Mouse (Mus musculus) liver, embryonic 11.5 days (tissue): ENCODE measurements around the gene Plin2. TPM values are rescaled to one million over a fixed set of nuclear protein-coding genes. Genes with fewer than 3 reads are reported as not detected.
A peak's percentile ranks its signal among the peaks of the same experiment; 100 is the strongest.
"Not testable (repeated sequence)": the region's sequence is repeated elsewhere in the genome, so short reads cannot be mapped to it uniquely, and the experiment has no call there.

ENCODE experiments used
- ATAC-seq: fragments of 200-750 bp; cut with Nextera tagmentation; replicated peaks from 2 replicates; pipeline ENCODE4 v1.8.0; 2017; ENCODE audit warnings: moderate number of reproducible peaks, mild to moderate bottlenecking, moderate TSS enrichment, moderate library complexity; ENCODE audit not compliant: low FRiP score
- DNase-seq: peaks from one replicate; pipeline ENCODE4 v3.0.0-alpha.2; 2017; ENCODE audit warnings: low spot score
- H3K27ac ChIP-seq: fragments of 300-500 bp; sonication (generic); 2 replicates; pipeline ENCODE4 v1.5.1; 2014; ENCODE audit warnings: mild to moderate bottlenecking, low read depth, low read length, control low read depth
- H3K27me3 ChIP-seq: fragments of 300-500 bp; sonication (generic); replicated peaks from 2 replicates; pipeline ENCODE4 v1.6.1; 2014; ENCODE audit warnings: low read length, mixed read lengths; ENCODE audit not compliant: control insufficient read depth, insufficient read depth
- H3K36me3 ChIP-seq: fragments of 300-500 bp; sonication (generic); 2 replicates; pipeline ENCODE4 v1.6.1; 2014; ENCODE audit warnings: mild to moderate bottlenecking, low read length, moderate library complexity, mixed read lengths; ENCODE audit not compliant: control insufficient read depth, insufficient read depth
- H3K4me1 ChIP-seq: fragments of 300-500 bp; sonication (generic); replicated peaks from 2 replicates; pipeline ENCODE4 v1.6.1; 2014; ENCODE audit warnings: low read length, mixed read lengths; ENCODE audit not compliant: control insufficient read depth, insufficient read depth
- H3K4me2 ChIP-seq: fragments of 300-500 bp; sonication (generic); 2 replicates; pipeline ENCODE4 v1.6.1; 2014; ENCODE audit warnings: mild to moderate bottlenecking, control low read depth, moderate library complexity
- H3K4me3 ChIP-seq: fragments of 300-500 bp; sonication (generic); 2 replicates; pipeline ENCODE4 v1.5.1; 2014; ENCODE audit warnings: low read depth, low read length, control low read depth
- H3K9ac ChIP-seq: fragments of 300-500 bp; sonication (generic); 2 replicates; pipeline ENCODE4 v1.6.1; 2014; ENCODE audit warnings: low read depth, low read length, control low read depth
- H3K9me3 ChIP-seq: fragments of 300-500 bp; sonication (generic); 2 replicates; pipeline ENCODE4 v1.6.1; 2016; ENCODE audit warnings: low read length, inconsistent platforms, mixed read lengths; ENCODE audit not compliant: control insufficient read depth
- WGBS: fragments of 180-500 bp; shearing (Covaris S2); extraction: QIAGEN DNeasy Blood & Tissue Kit; methylation state at CpG from one replicate; pipeline ENCODE4 v1.1.7; 2014; 5-methylcytosine and 5-hydroxymethylcytosine counted together
- polyA plus RNA-seq: library from polyadenylated mRNA; unstranded; fragments of >200 nt; fragmentation: Nextera tagmentation; extraction: Ambion mirVana; gene quantifications from 2 replicates; pipeline ENCODE4 v1.2.1, GENCODE M21; 2014

Plin2 gene
- polyA plus RNA-seq, 1 experiment from 2014 or later, result 161 TPM

DNA sequence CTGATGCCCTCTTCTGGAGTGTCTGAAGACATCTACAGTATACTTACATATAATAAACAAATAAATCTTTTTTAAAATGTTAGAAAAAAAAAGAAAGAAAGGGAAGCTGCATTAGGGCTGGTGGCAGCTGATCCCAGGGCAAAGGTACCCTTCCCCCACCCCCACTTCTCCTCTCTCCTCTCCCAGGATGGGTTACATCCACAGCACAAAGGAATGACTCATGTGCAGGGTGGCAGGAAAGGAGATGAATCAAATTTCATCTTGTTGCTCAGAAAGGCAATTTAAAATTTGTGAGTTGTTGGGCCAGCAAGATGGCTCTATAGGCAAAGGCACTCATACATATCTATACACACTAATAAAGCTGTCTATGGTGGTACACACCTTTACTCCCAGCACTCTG, 6.9 kb upstream of the Plin2 start:
- Histone ChIP-seq H3K36me3 (no peaks in the 10 kb centered on the region), H3K4me2 (no peak overlapping the region), H3K27me3 (no peaks in the 10 kb centered on the region), H3K4me3 (no peak overlapping the region), H3K27ac (no peak overlapping the region), H3K4me1 (peaks cover 30% of the 10 kb centered on the region), H3K9me3 (no peaks in the 10 kb centered on the region), H3K9ac (no peak overlapping the region)
- no peak for ATAC-seq
- DNase-seq, result no peak

GRCm38 (mm10) chr4:86674739-86675138, 4.9 kb upstream of the Plin2 start:
- H3K4me3 ChIP-seq, H3K9ac ChIP-seq, H3K27me3 ChIP-seq, H3K27ac ChIP-seq, DNase-seq, H3K9me3 ChIP-seq, H3K36me3 ChIP-seq, H3K4me2 ChIP-seq: not testable (repeated sequence)
- peak; percentile 97 for ATAC-seq
- H3K4me1 ChIP-seq, result peaks cover 43% of the 10 kb centered on the region

DNA sequence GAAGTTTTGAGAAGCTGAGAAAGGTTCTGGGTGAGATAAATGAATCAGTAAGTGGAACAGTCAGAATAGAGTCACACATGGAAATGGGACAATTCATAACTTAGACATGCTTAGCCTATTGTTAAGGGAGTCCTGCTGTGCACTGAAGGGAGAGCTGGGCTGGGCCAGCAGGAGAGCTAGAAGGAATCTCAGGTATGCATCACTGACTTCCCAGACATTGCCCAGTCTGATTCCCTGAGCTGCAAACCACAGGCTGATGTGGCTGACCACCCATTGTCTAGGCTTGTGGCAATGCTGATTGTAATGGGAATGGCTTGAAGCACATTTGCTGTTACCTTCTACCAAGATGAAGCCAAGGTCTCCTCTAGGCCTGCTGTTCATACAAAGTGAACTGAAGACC, 4.3 kb upstream of the Plin2 start:
- H3K9me3 ChIP-seq, ATAC-seq, H3K4me2 ChIP-seq, H3K27me3 ChIP-seq, H3K4me3 ChIP-seq, H3K36me3 ChIP-seq, DNase-seq, H3K9ac ChIP-seq: not testable (repeated sequence)
- H3K27ac ChIP-seq, result peak overlapping the region; percentile 43; the same call in 1 of the 2 replicates
- peaks cover 43% of the 10 kb centered on the region for H3K4me1 ChIP-seq

- Histone ChIP-seq H3K27ac (peak overlapping the region; percentile 17; the same call in 1 of the 2 replicates), H3K4me2 (peak overlapping the region; percentile 9; the same call in 1 of the 2 replicates)
- 53% methylated on average over 7 of the region's 7 CpGs for WGBS
Observed at GRCm38 (mm10) chr4:86672450-86672849, 2.6 kb upstream of the Plin2 start.

GRCm38 (mm10) chr4:86671803-86672202, 1.9 kb upstream of the Plin2 start:
- H3K4me3 ChIP-seq, result no peak overlapping the region
- peaks cover 58% of the 10 kb centered on the region for H3K4me1 ChIP-seq
- no peak for ATAC-seq
- H3K4me2 ChIP-seq, result peak overlapping the region; percentile 9
- H3K27me3 ChIP-seq, result no peaks in the 10 kb centered on the region
- H3K36me3 ChIP-seq, result peaks cover 5% of the 10 kb centered on the region; the same call in 1 of the 2 replicates
- H3K9me3 ChIP-seq, result no peaks in the 10 kb centered on the region
- DNase-seq, result no peak
- H3K27ac ChIP-seq, result peak overlapping the region; percentile 17; the same call in 1 of the 2 replicates
- WGBS, result 32% methylated on average over 3 of the region's 3 CpGs
- no peak overlapping the region for H3K9ac ChIP-seq

More at GRCm38 (mm10) chr4:86672450-86672849, 2.6 kb upstream of the Plin2 start:
- DNase-seq (no peak), ATAC-seq (no peak)
- H3K9ac ChIP-seq, result no peak overlapping the region
- peaks cover 5% of the 10 kb centered on the region; the same call in 1 of the 2 replicates for H3K36me3 ChIP-seq
- H3K4me1 ChIP-seq, result peaks cover 58% of the 10 kb centered on the region
- no peaks in the 10 kb centered on the region for H3K9me3 ChIP-seq
- H3K27me3 ChIP-seq, result no peaks in the 10 kb centered on the region
- H3K4me3 ChIP-seq, result no peak overlapping the region

- DNase-seq (no peak), ATAC-seq (no peak)
- WGBS, result 64% methylated on average over 8 of the region's 8 CpGs
- Histone ChIP-seq H3K4me1 (peaks cover 63% of the 10 kb centered on the region), H3K36me3 (peaks cover 5% of the 10 kb centered on the region; the same call in 1 of the 2 replicates), H3K27ac (peak overlapping the region; percentile 85; the same call in 1 of the 2 replicates), H3K27me3 (no peaks in the 10 kb centered on the region), H3K9me3 (no peaks in the 10 kb centered on the region), H3K9ac (no peak overlapping the region; the same call in 1 of the 2 replicates), H3K4me3 (no peak overlapping the region), H3K4me2 (peak overlapping the region; percentile 82)
Observed at GRCm38 (mm10) chr4:86670582-86671306, 884 bp upstream of the Plin2 start.

DNA sequence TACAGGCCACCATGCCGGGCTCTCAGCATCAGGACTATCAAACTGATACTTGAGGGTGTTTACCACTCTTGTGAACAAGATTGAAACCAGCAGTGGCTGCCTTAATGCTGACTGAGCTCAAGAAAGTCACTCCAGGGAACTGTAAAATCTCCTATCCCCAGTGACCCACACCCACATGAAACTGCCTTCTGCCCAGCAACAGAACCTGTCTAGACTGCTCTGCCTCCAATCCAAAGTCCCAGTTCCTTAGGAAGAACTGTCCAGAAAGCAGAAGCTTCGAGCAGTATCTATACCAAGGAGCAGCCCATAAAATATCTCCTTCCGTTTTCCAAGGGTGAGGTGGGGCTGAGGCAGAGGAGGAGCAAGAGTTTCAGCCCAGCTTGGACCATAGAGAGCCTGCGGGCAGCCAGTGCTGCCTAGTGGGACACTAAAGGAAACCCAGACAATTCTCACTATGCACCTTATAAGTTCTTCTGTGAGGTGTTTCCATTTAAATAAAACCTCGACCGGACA, 563 bp downstream of the Plin2 start:
- H3K9me3 ChIP-seq, H3K36me3 ChIP-seq, DNase-seq, H3K27me3 ChIP-seq: not testable (repeated sequence)
- 8% methylated on average over 5 of the region's 6 CpGs for WGBS
- Histone ChIP-seq H3K4me3 (peak overlapping the region; percentile 78), H3K27ac (peak overlapping the region; percentile 85), H3K4me1 (peaks cover 77% of the 10 kb centered on the region), H3K4me2 (peak overlapping the region; percentile 82), H3K9ac (peak overlapping the region; percentile 90)
- ATAC-seq, result peak; percentile 75

- ATAC-seq (no peak), DNase-seq (no peak)
- no peaks in the 10 kb centered on the region for H3K9me3 ChIP-seq
- no peaks in the 10 kb centered on the region for H3K27me3 ChIP-seq
- H3K4me1 ChIP-seq, result peaks cover 73% of the 10 kb centered on the region
- H3K4me3 ChIP-seq, result peak overlapping the region; percentile 78
- H3K27ac ChIP-seq, result no peak overlapping the region
- H3K9ac ChIP-seq, result peak overlapping the region; percentile 90
- H3K4me2 ChIP-seq, result peak overlapping the region; percentile 82
- WGBS, result 83% methylated on average over 14 of the region's 14 CpGs
- H3K36me3 ChIP-seq, result peaks cover 5% of the 10 kb centered on the region; the same call in 1 of the 2 replicates
Observed at GRCm38 (mm10) chr4:86668290-86669000, 1.4 kb downstream of the Plin2 start.
